8 mouse cellular contexts compared by ENCODE assay signal in the genomic region with DNA sequence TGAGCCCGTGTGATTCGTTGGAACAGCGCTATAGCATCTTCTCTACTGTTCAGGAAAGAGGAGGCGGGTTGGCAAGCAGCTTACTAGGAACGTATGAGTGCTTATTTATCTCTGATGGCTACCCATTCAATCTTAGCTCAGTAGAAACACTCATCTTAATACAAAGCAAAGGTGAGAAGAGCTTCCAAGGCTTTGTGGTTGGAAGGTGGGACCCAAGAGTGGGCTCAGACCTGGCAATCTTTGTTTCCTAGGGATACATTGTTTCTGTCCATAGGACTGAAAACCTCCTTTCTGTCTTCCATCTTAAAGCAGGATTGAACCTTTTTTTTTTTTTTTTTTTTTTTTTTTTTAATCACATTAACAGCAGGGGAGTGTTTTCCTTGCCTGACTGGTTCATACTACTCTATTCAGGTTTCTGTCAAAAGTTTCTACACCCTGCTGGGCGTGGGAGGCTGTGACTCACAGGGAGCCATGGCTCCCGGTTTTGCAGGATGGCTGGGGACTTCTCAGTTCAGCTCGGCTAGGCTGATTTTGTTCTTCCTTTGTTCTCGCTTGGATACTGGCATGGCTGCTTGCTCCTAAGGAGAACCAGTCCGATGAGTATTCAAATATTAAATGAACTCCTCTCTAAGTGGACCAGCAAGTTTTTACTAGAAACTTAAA.
DNase-seq lines count a peak whose midpoint lies in the region; ATAC-seq lines count a peak whose summit lies in the region.

No protein-coding gene starts in this region.

- 45% methylated on average over 10 of the region's 10 CpGs for WGBS in embryonic facial prominence, embryonic 14.5 days
- 54% methylated on average over 10 of the region's 10 CpGs for WGBS in lung, embryonic 16.5 days

- H3K27ac ChIP-seq in embryonic facial prominence, embryonic 14.5 days (replicated peaks; ENCODE audit: low read depth, low read length), result peak overlapping the region; percentile 66
- H3K27ac ChIP-seq in lung, embryonic 16.5 days (ENCODE audit: low read length), result peak overlapping the region; percentile 72

- no peak overlapping the region for H3K4me3 ChIP-seq in embryonic facial prominence, embryonic 14.5 days (ENCODE audit: low read depth, low read length)
- no peak overlapping the region for H3K4me3 ChIP-seq in lung, embryonic 16.5 days (ENCODE audit: low read length)

- no peaks in the 10 kb centered on the region for H3K36me3 ChIP-seq in embryonic facial prominence, embryonic 14.5 days (ENCODE audit: control insufficient read depth, insufficient read depth, low read length)
- no peaks in the 10 kb centered on the region for H3K36me3 ChIP-seq in lung, embryonic 16.5 days (ENCODE audit: control insufficient read depth, insufficient read depth, low read length)

- no peaks in the 10 kb centered on the region for H3K27me3 ChIP-seq in embryonic facial prominence, embryonic 14.5 days (replicated peaks; ENCODE audit: control insufficient read depth, insufficient read depth, low read length)
- H3K27me3 ChIP-seq in lung, embryonic 16.5 days (ENCODE audit: control insufficient read depth, insufficient read depth, low read depth, low read length), result no peaks in the 10 kb centered on the region

- H3K4me1 ChIP-seq in embryonic facial prominence, embryonic 14.5 days (ENCODE audit: control insufficient read depth, insufficient read depth, low read length), result no peaks in the 10 kb centered on the region
- peaks cover 13% of the 10 kb centered on the region for H3K4me1 ChIP-seq in lung, embryonic 16.5 days (replicated peaks; ENCODE audit: control insufficient read depth, insufficient read depth, low read length)

- no peak overlapping the region for H3K4me2 ChIP-seq in embryonic facial prominence, embryonic 14.5 days (ENCODE audit: low read depth, low read length)
- H3K4me2 ChIP-seq in lung, embryonic 16.5 days (ENCODE audit: low read depth, low read length), result no peak overlapping the region

- H3K9ac ChIP-seq in embryonic facial prominence, embryonic 14.5 days (ENCODE audit: low read depth, low read length), result no peak overlapping the region
- H3K9ac ChIP-seq in lung, embryonic 16.5 days (ENCODE audit: low read length), result no peak overlapping the region

- DNase-seq in kidney, postnatal 4 days, result peak; percentile 63 to 72
- no peak for DNase-seq in kidney, adult 8-10 months
- DNase-seq in MN1 (ENCODE audit: low spot score), result peak; percentile 49
- DNase-seq in embryonic facial prominence, embryonic 14.5 days (ENCODE audit: low spot score), result peak; percentile 86
- DNase-seq in thymus, postnatal 10 days (ENCODE audit: low spot score in 2 of 2), result no peak
- no peak for DNase-seq in cerebellum, postnatal 25 days
- no peak for DNase-seq in adrenal gland, postnatal 10 days

- H3K9me3 ChIP-seq in embryonic facial prominence, embryonic 14.5 days (ENCODE audit: control insufficient read depth, low read length), result 0 out of 2 replicates have a peak, but pooled peaks cover 6% of the 10 kb centered on the region
- peaks cover 6% of the 10 kb centered on the region; the same call in 1 of the 2 replicates for H3K9me3 ChIP-seq in lung, embryonic 16.5 days (ENCODE audit: control insufficient read depth, low read length)

- peak; percentile 89 for ATAC-seq in embryonic facial prominence, embryonic 14.5 days (ENCODE audit: low read depth)
- ATAC-seq in lung, embryonic 16.5 days (ENCODE audit: low read depth), result peak; percentile 59

Comparison
In these comparisons a context has a peak if more than half of its experiments do, and no peak if none do; other contexts are left out.
1. DNase-seq: peak in kidney, postnatal 4 days (2 of 2), MN1 (single experiment) and embryonic facial prominence, embryonic 14.5 days (single experiment); none in kidney, adult 8-10 months (0 of 2), thymus, postnatal 10 days (0 of 2), cerebellum, postnatal 25 days (0 of 2) and adrenal gland, postnatal 10 days (single experiment).